Mouse (Mus musculus): ENCODE results near the gene Kyat1.

Gene Kyat1

GRCm38 (mm10) chr2:30205629-30206357 is at the start of gene Kyat1:
Gene Kyat1, minus strand, starts transcription at chr2:30205847.
- peak; percentile 63 for DNase-seq (ENCODE audit: extremely low read depth, low read depth, low spot score)

GRCm38 (mm10) chr2:30253809-30254208 is 48.2 kb upstream of the Kyat1 start:
- DNase-seq (ENCODE audit: extremely low read depth, low read depth, low spot score), result no peak

DNA sequence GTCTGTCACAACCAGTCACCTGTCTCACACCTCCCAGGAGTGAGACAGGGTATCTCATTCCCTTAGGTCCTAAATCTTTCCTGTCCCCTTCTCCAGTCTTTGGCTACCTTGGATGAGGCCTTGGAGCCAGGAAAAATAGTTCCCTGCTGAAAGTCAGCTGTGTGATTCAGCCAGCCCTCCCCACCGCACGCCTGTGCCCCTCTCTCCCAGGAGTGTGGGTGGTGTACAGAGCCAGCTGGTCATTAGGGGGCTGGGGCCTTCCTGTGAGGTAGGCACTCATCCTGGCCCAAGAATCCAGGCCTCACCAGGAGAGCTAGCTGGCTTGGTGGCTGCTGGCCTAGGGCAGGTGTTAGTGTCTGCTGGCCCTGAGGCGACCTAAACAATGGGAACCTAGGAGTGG is 46.9 kb upstream of the Kyat1 start:
- DNase-seq (ENCODE audit: extremely low read depth, low read depth, low spot score), result no peak

GRCm38 (mm10) chr2:30251417-30252104 is 45.9 kb upstream of the Kyat1 start:
- DNase-seq (ENCODE audit: extremely low read depth, low read depth, low spot score), result no peak

DNA sequence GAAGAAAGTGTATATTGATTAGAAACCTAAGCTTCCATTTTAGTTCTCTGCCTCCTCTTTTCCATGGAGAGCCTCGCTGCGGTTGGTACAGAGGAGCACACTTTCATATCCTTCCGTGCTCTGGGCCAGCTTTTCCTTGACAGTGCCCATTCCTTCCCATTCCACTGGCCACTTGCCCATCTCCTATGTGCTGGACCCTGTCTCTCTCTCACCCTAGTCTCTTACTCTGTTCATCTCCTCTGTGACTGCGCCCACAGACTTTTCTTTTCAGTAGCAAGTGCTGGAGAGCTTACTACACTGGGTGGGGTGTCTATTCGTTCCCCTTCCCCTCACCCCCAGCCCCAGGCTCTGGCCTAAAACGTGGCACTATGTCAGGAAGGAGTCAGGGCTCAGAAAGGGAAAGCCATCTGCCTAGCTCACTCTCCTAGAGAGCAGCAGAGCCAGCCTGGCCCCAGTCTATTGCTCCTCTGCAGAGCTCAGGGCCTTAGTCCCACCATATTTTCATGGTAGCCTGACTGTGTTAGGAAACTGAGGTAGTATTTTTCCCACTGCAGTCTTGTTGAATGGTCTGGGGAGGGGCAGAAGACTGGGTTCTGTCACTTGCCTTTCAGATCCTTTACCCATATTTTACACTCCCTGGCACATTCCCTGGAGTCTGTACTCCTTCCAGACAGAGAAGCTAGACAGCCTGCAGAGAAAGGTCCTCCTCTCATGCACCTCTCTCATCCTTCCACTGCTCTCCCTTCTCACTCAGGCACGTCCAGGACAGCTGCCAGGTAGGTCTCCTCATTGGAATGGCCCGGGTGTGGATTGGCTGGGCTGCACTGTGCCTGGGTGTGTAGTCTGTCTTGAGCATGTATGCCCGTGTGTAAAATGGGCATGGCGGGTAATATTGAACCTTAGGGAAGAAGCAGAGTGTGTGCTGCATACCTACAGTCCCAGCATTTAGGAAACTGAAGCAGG is 44.8 kb upstream of the Kyat1 start:
- DNase-seq (ENCODE audit: extremely low read depth, low read depth, low spot score), result no peak

- no peak for DNase-seq (ENCODE audit: extremely low read depth, low read depth, low spot score)
Observed at GRCm38 (mm10) chr2:30249182-30249581, 43.5 kb upstream of the Kyat1 start.

DNA sequence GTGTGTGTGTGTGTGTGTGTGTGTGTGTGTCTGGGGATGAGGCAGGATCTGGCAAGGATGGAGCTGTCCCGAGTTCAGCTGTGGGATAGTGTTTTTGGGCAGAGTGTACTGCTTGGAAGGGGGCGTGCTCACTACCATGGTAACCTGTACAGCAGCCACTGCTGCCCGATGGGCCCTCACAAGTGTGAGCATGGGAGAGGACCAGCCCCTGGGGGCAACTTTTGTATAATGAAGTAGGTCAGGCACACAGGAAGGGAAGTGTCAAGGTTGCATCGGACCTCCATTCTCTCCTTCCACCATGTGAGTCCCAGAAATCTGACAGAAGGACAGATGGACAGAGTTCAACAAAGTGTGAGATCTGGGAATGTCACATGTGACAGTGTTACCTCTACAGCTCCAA is 42.0 kb upstream of the Kyat1 start:
- no peak for DNase-seq (ENCODE audit: extremely low read depth, low read depth, low spot score)

DNA sequence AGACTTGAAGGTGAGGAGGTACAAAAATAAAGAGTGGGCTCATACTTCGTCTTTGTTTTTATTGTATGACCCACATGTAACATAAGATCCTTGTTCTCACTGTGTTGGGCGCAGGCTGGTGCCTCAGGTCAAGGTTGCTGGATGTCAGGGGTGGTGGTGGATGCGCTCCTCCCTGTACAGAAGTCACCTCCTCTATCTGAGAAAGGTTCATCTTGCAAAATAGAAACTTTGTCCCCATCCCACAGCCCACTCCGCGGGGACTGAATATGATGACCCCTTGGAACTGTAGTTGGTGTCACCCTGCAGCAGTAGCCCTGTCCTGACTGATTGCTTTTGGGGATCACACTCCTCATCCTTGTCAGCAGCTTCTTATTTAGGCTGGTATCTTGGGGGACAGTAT is 41.4 kb upstream of the Kyat1 start:
- DNase-seq (ENCODE audit: extremely low read depth, low read depth, low spot score), result no peak

DNA sequence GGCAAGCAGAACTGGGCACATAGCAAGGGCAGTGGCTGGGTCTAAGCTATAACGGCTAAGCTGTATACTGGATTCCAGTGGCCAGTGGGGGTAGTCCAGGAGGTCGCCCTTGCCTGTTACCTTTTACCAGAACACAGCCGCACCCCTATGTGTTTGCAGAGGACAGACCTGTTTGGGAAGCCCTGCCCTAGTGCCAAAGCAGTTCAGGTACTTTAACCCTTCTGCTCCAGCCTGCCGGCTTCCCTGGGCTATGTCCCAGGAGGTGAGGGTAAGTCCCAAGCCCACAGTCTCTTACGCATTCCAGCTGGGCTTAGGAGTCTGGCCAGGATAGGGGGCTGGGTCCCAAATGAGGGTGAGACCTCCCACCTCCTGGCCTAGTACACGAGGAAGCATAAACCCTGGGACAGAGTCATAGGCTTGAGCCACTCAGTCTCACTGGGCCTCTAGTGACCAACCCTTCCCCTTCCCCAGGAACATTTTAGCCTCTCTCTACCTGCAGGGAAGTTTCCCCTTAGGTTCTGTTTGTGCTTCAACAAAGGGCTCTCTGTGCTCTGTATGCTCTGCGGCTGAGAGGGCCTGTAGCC is 39.0 kb upstream of the Kyat1 start:
- DNase-seq (ENCODE audit: extremely low read depth, low read depth, low spot score), result no peak

DNA sequence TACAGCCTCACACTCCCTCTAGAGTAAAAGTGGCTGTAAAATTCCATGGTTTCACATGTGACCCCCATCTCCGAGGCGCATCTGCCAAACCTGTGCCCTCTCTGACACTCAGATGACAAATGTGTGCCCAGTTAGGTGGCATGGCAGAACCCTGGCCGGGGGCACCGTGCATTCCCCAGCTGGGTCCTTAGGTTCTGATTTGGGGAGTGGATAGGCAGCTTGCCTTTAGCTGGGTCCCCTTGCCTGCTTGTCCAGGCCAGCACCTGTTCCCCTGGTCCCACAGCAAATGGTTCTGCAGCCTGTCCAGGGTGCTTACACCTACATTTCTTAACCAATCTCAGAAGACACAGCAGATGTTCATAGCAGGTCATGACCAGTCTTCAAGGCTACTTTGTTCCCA is 37.7 kb upstream of the Kyat1 start:
- DNase-seq (ENCODE audit: extremely low read depth, low read depth, low spot score), result no peak

GRCm38 (mm10) chr2:30242509-30242908 is 36.9 kb upstream of the Kyat1 start:
- DNase-seq (ENCODE audit: extremely low read depth, low read depth, low spot score), result no peak

- DNase-seq (ENCODE audit: extremely low read depth, low read depth, low spot score), result no peak
Observed at GRCm38 (mm10) chr2:30240267-30240666, 34.6 kb upstream of the Kyat1 start, which contains the start of gene Gm28035. Gene Gm28035, plus strand, starts transcription at chr2:30240567.

- DNase-seq (ENCODE audit: extremely low read depth, low read depth, low spot score), result no peak
Observed at GRCm38 (mm10) chr2:30239777-30240176, 34.1 kb upstream of the Kyat1 start.

GRCm38 (mm10) chr2:30238906-30239465 is 33.3 kb upstream of the Kyat1 start:
- no peak for DNase-seq (ENCODE audit: extremely low read depth, low read depth, low spot score)

- DNase-seq (ENCODE audit: extremely low read depth, low read depth, low spot score), result no peak
Observed at GRCm38 (mm10) chr2:30237881-30238280, 32.2 kb upstream of the Kyat1 start.

DNA sequence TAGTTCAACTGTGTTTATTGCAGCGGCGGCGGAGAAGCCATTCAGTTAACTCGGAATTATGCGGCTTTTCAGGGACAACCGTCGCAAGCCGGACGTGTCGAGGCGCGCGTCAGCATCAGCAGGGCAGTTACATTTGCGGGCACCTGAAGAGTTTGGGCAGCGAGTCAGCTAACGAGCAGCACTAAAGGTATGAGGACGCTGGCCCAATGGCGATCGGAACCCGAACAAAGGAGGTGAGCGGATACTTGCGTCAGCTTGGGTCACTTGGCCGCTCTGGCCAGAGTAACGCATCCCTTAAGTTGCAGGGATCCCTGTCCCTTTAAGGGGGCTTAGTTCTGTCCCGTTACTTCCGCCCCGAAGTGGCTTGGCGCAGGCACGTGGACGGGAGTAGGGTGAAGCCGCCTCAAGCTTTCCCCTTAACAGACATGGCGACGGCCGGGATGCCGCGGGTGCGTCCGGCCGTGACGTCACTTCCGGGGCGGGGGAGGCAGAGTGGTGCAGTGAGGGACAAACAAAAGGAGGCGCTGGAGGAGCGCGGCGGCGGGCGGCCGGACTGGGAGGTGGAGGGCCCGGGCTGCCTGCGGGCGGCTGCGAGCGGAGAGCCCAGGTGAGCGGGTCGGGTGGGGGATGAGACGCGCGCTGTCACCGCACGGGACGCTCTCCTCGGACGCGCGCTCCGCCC is 31.7 kb upstream of the Kyat1 start, which contains the start of gene Lrrc8a:
Lrrc8a (plus strand) TSS at position 517 of the 682 bp plus-strand sequence.
- DNase-seq (ENCODE audit: extremely low read depth, low read depth, low spot score), result no peak

GRCm38 (mm10) chr2:30236426-30237198 is 31.0 kb upstream of the Kyat1 start:
- DNase-seq (ENCODE audit: extremely low read depth, low read depth, low spot score), result no peak

- DNase-seq (ENCODE audit: extremely low read depth, low read depth, low spot score), result no peak
Observed at GRCm38 (mm10) chr2:30235593-30235992, 29.9 kb upstream of the Kyat1 start.

DNA sequence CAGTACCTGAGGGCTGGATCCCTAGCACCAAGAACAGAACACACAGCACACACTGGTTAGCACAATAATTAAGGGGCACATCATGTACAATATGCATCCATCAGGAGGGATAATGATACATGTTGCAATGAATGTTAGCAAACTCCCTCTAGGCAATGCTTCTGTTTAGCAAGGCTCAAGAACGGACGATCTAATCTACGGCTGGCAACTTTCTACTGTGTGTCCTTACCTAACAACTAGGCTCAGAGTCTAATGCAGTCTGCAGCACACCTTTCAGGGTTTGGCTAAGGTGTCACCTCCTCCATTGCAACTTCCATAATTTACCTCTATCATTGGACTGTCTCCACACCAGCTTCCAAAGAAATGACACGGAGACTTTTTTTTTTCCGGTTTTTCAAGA is 10.6 kb upstream of the Kyat1 start:
- DNase-seq (ENCODE audit: extremely low read depth, low read depth, low spot score), result peak; percentile 99
